Mouse (Mus musculus) T-helper 2 cell (primary cell): ENCODE data around the gene Gm14137.

Source experiments
- in situ Hi-C: fragments of 300-600 bp; cut with MboI, MseI; formaldehyde crosslinking; loops from one replicate; pipeline ENCODE4 v1.15.1; 2025; ENCODE audit warnings: high pct_unique_total_duplicates

Gm14137 gene

GRCm38 (mm10) chr2:119173991-119174651, at the start of gene Gm14137:
Gene Gm14137, plus strand, starts transcription at chr2:119174509.
- in situ Hi-C loops, result no loop called here

GRCm38 (mm10) chr2:119136346-119136898, 37.9 kb upstream of the Gm14137 start:
- in situ Hi-C loops, result loop anchor here (10.0 kb wide), 1 partner anchor 288 kb away; no protein-coding TSS in a partner anchor

GRCm38 (mm10) chr2:119145199-119145598, 29.1 kb upstream of the Gm14137 start:
- in situ Hi-C loops, result no loop called here

GRCm38 (mm10) chr2:119146435-119146834, 27.9 kb upstream of the Gm14137 start:
- in situ Hi-C loops, result no loop called here

GRCm38 (mm10) chr2:119147160-119147678, 27.1 kb upstream of the Gm14137 start:
- in situ Hi-C loops, result no loop called here

GRCm38 (mm10) chr2:119147775-119148174, 26.5 kb upstream of the Gm14137 start:
- in situ Hi-C loops, result no loop called here

- in situ Hi-C loops, result no loop called here
Measured at GRCm38 (mm10) chr2:119152255-119152654, 22.1 kb upstream of the Gm14137 start.

GRCm38 (mm10) chr2:119154683-119155082, 19.6 kb upstream of the Gm14137 start:
- in situ Hi-C loops, result no loop called here

GRCm38 (mm10) chr2:119155388-119155787, 18.9 kb upstream of the Gm14137 start:
- in situ Hi-C loops, result no loop called here

- in situ Hi-C loops, result no loop called here
Measured at GRCm38 (mm10) chr2:119156081-119156680, 18.1 kb upstream of the Gm14137 start.

- in situ Hi-C loops, result no loop called here
Measured at GRCm38 (mm10) chr2:119156681-119157572, 17.4 kb upstream of the Gm14137 start, which contains the start of gene Rmdn3. Gene Rmdn3, minus strand, starts transcription at chr2:119157034.

GRCm38 (mm10) chr2:119157836-119158235, 16.5 kb upstream of the Gm14137 start:
- in situ Hi-C loops, result no loop called here

- in situ Hi-C loops, result no loop called here
Measured at GRCm38 (mm10) chr2:119161247-119161646, 13.1 kb upstream of the Gm14137 start.

- in situ Hi-C loops, result no loop called here
Measured at GRCm38 (mm10) chr2:119163135-119163534, 11.2 kb upstream of the Gm14137 start.

- in situ Hi-C loops, result no loop called here
Measured at GRCm38 (mm10) chr2:119163999-119164398, 10.3 kb upstream of the Gm14137 start.

GRCm38 (mm10) chr2:119165401-119165800, 8.9 kb upstream of the Gm14137 start:
- in situ Hi-C loops, result no loop called here

GRCm38 (mm10) chr2:119166901-119167865, 7.1 kb upstream of the Gm14137 start, which contains the start of gene Gchfr:
Gene Gchfr, plus strand, starts transcription at chr2:119167773.
- in situ Hi-C loops, result no loop called here

- in situ Hi-C loops, result no loop called here
Measured at GRCm38 (mm10) chr2:119167866-119168256, 6.4 kb upstream of the Gm14137 start.

- in situ Hi-C loops, result no loop called here
Measured at GRCm38 (mm10) chr2:119170282-119170681, 4.0 kb upstream of the Gm14137 start.

GRCm38 (mm10) chr2:119171574-119171973, 2.7 kb upstream of the Gm14137 start:
- in situ Hi-C loops, result no loop called here
